Mouse (Mus musculus) E14TG2a.4 (cell line): ENCODE measurements around the gene Prkcd.

Experiments used
- CTCF ChIP-seq: conservative IDR thresholded peaks from 2 replicates; pipeline ENCODE4 v1.5.1; 2014; ENCODE audit warnings: low read length
- NANOG ChIP-seq: IDR thresholded peaks from 2 replicates; pipeline ENCODE4 v1.6.1; 2014; ENCODE audit warnings: borderline replicate concordance, low read length, mixed read lengths
- POU5F1 ChIP-seq: IDR thresholded peaks from 2 replicates; pipeline ENCODE4 v1.6.1; 2014; ENCODE audit warnings: low read length, borderline replicate concordance

DNA sequence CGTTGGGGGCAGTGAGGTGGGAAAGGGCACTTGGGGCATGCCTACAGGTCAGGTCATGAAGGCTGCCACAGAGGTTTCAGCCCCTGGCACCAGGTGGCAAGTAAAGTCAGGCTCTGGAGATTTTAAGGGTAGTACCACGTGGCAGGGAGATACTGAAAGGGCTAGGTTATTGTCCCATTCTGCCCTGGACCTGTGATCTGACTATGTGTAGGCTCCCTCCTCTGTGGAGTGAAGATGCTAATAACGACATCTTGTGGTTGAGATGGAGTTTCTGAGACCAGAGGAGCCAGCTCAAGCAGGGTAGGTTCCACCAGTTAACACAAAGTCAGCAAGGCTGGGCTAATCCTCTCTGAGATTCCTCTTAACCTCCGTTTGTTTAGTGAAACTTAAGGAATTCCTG is 3.8 kb upstream of the Prkcd start:
- TF ChIP-seq CTCF (no peak), NANOG (no peak), POU5F1 (no peak)
